Mouse (Mus musculus) central nervous system, embryonic 14 days (tissue): ENCODE measurements around the gene Klrb1f. TPM values are rescaled to one million over a fixed set of nuclear protein-coding genes. Genes with fewer than 3 reads are reported as not detected.

ENCODE experiments used
- polyA plus RNA-seq: library from polyadenylated mRNA; depleted of rRNA; stranded (reverse); fragments of >200 nt; gene quantifications from 2 replicates; pipeline ENCODE4 v1.2.3, GENCODE M21; 2012; rRNA removed

Gene Klrb1f
- 0.32 and 0.50 TPM in 2 replicates for polyA plus RNA-seq

GRCm38 (mm10) chr6:129045601-129046000 lies at the start of gene Klrb1f:
Gene Klrb1f, plus strand, starts transcription at chr6:129045901.

GRCm38 (mm10) chr6:129100794-129101193 lies 55.1 kb downstream of the Klrb1f start, which contains the start of gene Clec2e:
Gene Clec2e, minus strand, starts transcription at chr6:129100913.

Other genes starting within 250 kb of the Klrb1f start
- gene Gm44511, start 219.6 kb upstream of the Klrb1f start, polyA plus RNA-seq: not detected in 2 replicates
- gene Klrb1b, start 219.6 kb upstream of the Klrb1f start, polyA plus RNA-seq: 0.06 and 0.11 TPM in 2 replicates
- gene Clec2i, start 158.3 kb upstream of the Klrb1f start, polyA plus RNA-seq: 0.05 and 0.07 TPM in 2 replicates
- gene BC035044, start 154.8 kb upstream of the Klrb1f start, polyA plus RNA-seq: 0.50 and 0.80 TPM in 2 replicates
- 0.02 TPM in 1 of 2 replicates, not detected in the other for gene Clec2g, start 111.5 kb upstream of the Klrb1f start, polyA plus RNA-seq
- not detected in 2 replicates for gene Clec2e, start 55.0 kb downstream of the Klrb1f start, polyA plus RNA-seq
- 7.1 and 8.3 TPM in 2 replicates for gene Clec2d, start 134.7 kb downstream of the Klrb1f start, polyA plus RNA-seq
- gene Cd69, start 229.5 kb downstream of the Klrb1f start, polyA plus RNA-seq: 0.10 and 0.49 TPM in 2 replicates